Mouse (Mus musculus) cerebellum, adult 11-12 months (tissue): ENCODE measurements around the gene Ifnz.
"Not testable (repeated sequence)": the region's sequence is repeated elsewhere in the genome, so short reads cannot be mapped to it uniquely, and the experiment has no call there.

Experiments
- DNase-seq: peaks from one replicate; pipeline ENCODE4 v3.0.0; 2022

The Ifnz gene

DNA sequence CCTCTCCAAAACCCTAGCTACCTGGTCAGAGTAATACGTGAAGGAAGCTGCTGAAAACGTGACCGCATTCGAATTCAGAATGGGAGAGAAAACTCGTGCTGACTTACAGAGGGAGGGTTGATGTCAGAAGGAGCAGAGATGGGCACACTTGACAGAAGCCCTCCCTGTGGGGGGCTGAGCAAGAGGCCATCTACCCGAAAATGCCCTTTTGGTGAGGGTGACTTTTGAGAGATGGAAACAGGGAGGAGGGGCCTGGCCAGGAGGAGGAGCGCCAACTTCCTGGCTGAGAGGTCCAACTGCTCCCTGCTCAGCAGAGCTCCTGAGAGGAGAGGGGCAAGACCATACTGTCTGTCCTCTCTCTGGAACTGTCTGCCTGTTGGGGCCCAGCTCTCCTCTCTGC is at the start of gene Ifnz:
Gene Ifnz (plus strand): TSS at position 301 of the 400 bp plus-strand sequence.
- DNase-seq, result not testable (repeated sequence)

GRCm38 (mm10) chr4:88738480-88738879 is 43.5 kb upstream of the Ifnz start:
- peak; percentile 27 for DNase-seq

DNA sequence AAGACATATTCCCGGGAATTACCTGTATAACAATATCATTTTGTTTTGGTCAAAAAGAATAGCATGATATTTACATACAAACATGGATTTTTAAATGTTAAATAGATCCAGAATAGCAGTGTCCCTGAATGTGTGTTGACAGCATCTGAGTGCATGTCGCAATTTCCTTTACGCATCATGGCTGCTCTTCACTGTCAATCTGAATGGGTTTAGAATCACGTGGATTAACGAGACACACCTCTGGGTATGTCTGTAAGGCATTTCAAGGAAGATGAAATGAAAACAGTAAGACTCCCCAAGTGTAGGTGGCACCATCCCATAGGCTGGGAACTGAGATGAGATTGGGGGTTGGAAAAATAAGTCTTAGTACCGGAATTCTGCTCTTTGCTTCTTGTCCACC is 42.9 kb upstream of the Ifnz start:
- DNase-seq, result no peak

DNA sequence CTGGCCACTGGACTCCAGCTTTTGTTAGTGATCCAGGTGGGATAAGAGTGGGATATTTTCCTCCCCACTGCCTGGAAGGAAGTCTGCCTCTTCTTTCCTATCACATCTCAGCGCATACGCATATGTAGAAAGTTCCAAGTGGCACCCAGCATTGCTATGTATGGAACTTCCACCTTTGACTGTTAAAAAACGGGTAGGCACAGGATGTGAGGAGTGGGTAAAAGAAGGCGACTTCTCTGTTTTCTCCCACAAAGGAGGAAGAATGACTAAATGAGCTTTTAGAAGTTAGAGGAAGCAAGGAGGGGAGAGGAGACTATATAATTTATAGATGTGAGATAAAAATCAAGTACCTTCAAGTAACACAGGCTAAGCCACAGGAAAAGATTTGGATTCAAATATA is 40.5 kb upstream of the Ifnz start:
- no peak for DNase-seq

- no peak for DNase-seq
Measured at GRCm38 (mm10) chr4:88742771-88743371, 39.1 kb upstream of the Ifnz start.

- no peak for DNase-seq
Measured at GRCm38 (mm10) chr4:88744207-88744606, 37.7 kb upstream of the Ifnz start.

DNA sequence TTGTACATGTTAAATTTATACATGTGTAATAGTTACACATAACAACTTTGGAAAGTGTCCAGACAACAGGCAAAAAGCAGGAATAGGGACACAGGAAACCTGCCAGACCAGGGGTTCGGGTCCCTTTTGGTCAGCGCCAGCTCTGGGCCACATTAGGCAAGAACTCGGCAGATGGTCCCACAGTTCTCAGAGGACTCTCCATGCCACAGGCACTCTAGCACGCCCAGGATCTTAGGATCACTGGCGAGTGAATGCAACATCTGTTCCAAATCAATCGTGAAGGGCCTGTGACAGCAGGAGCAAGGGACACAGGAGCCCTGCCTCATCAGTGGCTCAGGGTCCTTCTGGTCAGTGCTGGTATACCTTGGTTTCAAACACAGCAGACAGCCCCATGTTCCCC is 32.0 kb upstream of the Ifnz start:
- no peak for DNase-seq

- DNase-seq, result peak; percentile 90
Measured at GRCm38 (mm10) chr4:88754818-88755340, 27.1 kb upstream of the Ifnz start, which contains the start of gene Gm13271. TSS of gene Gm13271 (plus strand) at chr4:88754868.

- not testable (repeated sequence) for DNase-seq
Measured at GRCm38 (mm10) chr4:88756581-88757513, 25.1 kb upstream of the Ifnz start.

GRCm38 (mm10) chr4:88757628-88758031 is 24.3 kb upstream of the Ifnz start:
- DNase-seq, result peak; percentile 96

DNA sequence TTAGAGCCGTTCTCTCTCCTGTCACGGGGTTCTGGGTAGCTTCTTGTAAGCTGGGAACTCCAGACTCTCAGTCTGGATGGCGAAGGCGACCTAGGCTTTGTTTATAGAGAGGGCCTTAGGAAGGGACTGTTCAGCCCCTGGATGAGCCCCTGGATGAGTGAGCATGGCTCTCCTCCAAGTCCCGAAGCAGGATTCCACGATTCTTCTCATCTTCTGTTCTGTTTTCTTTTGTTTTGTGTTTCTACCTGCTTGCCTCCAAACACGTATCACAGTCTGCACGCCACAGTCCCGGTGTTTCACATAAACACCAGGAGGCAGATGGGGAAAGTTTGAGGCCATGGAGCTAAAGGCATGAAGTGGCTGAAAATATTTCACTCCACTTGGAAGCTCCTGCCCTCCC is 23.2 kb upstream of the Ifnz start:
- DNase-seq, result peak; percentile 52

- peak; percentile 74 for DNase-seq
Measured at GRCm38 (mm10) chr4:88759610-88760268, 22.2 kb upstream of the Ifnz start, which contains the start of gene Gm13283. TSS of gene Gm13283 (plus strand) at chr4:88760119.

GRCm38 (mm10) chr4:88760431-88760830 is 21.5 kb upstream of the Ifnz start:
- peak; percentile 80 for DNase-seq

DNA sequence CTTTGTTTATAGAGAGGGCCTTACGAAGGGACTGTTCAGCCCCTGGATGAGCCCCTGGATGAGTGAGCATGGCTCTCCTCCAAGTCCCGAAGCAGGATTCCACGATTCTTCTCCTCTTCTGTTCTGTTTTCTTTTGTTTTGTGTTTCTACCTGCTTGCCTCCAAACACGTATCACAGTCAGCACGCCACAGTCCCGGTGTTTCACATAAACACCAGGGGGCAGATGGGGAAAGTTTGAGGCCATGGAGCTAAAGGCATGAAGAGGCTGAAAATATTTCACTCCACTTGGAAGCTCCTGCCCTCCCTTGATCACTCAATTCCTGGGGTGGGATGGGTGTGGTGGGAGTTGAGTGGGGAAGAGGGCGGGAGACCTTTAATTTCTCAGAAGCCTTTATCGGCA is 20.2 kb upstream of the Ifnz start:
- peak; percentile 89 for DNase-seq

GRCm38 (mm10) chr4:88762341-88762740 is 19.6 kb upstream of the Ifnz start:
- DNase-seq, result peak; percentile 58

DNA sequence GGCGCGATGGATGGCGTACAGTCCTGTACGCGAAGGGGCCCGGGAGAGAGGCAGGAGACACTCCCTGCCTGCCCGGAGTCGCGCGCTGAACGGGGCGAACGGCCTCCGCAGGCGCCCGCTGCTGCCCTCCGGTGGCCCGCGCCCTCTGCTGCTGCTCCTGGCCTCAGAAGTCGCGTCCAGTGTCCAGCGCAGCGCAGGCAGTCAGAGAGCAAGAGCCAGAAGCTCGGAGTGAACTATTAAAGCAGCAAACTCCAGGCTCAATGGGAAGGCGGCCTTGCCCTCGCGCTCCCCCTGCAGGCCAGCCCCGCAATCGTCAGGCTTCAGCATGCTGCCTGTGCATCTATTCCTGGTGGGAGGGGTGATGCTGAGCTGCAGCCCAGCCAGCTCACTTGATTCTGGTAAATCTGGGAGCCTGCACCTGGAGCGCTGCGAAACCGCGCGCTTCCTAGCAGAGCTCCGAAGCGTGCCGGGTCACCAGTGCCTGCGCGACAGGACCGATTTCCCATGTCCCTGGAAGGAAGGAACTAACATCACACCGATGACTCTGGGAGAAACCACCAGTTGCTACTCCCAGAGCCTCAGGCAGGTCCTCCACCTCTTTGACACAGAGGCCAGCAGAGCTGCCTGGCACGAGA is 18.4 kb upstream of the Ifnz start:
- peak; percentile 65 for DNase-seq

GRCm38 (mm10) chr4:88773534-88773933 is 8.4 kb upstream of the Ifnz start, which contains the start of gene Gm13290:
TSS of gene Gm13290 (plus strand) at chr4:88773834.
- not testable (repeated sequence) for DNase-seq

- not testable (repeated sequence) for DNase-seq
Measured at GRCm38 (mm10) chr4:88776622-88777021, 5.3 kb upstream of the Ifnz start, which contains the start of gene Gm13289. TSS of gene Gm13289 (plus strand) at chr4:88776922.

GRCm38 (mm10) chr4:88779550-88779949 is 2.4 kb upstream of the Ifnz start, which contains the start of gene Gm13272:
TSS of gene Gm13272 (plus strand) at chr4:88779850.
- not testable (repeated sequence) for DNase-seq

GRCm38 (mm10) chr4:88780320-88780719 is 1.6 kb upstream of the Ifnz start:
- peak; percentile 47 for DNase-seq

- DNase-seq, result not testable (repeated sequence)
Measured at GRCm38 (mm10) chr4:88782335-88782734, 404 bp downstream of the Ifnz start.

DNA sequence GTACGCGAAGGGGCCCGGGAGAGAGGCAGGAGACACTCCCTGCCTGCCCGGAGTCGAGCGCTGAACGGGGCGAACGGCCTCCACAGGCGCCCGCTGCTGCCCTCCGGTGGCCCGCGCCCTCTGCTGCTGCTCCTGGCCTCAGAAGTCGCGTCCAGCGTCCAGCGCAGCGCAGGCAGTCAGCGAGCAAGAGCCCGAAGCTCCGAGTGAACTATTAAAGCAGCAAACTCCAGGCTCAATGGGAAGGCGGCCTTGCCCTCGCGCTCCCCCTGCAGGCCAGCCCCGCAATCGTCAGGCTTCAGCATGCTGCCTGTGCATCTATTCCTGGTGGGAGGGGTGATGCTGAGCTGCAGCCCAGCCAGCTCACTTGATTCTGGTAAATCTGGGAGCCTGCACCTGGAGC is 3.5 kb downstream of the Ifnz start, which contains the start of gene Gm13276:
Gene Gm13276 (plus strand): TSS at position 301 of the 400 bp plus-strand sequence.
- DNase-seq, result not testable (repeated sequence)
